Mouse (Mus musculus) 3T3-L1 (cell line): ENCODE measurements around the gene Cyfip2.
A peak's percentile ranks its signal among the peaks of the same experiment; 100 is the strongest.

Source experiments
- DNase-seq: peaks from one replicate; pipeline ENCODE4 v3.0.0-alpha.2; 2015; ENCODE audit warnings: low read depth, low spot score

Gene Cyfip2

GRCm38 (mm10) chr11:46308271-46308974, 4.2 kb downstream of the Cyfip2 start:
- DNase-seq, result no peak

DNA sequence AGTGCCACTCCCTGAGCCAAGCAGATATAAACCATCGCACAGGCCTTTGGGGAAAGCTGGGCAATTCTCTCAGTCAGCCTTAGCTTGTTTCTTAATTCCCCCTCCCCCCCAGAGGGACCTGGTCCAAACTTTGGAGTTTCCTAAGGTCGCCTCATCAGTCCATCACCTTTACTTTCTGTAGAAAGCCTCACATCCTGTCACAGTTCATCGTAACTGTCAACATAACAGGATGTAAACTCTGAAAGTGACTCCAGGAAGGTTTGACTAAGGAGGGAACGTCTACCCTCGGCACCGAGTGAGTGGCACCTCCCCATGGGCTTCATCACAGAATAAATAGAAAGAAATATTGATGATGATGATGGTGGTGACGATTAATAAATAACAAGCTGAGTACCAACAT, 4.9 kb downstream of the Cyfip2 start:
- DNase-seq, result no peak

DNA sequence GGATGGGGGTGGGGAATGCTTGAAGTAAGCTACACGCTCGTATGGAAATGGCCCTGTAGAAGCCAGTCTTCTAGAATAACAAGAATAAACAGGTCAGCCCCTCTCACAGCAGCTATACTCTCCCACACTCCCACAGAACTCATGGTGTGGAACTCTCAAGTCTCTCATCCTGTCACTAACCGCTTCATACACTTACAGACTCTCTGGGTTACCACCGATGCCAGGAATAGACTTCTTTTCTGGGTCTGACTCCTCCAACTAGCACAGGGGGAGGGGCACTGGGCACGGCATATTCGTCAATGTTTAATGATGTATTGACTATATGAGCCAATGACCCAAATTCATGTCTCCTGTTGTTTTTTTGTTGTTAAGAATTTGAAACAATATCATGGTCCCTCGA, 5.9 kb downstream of the Cyfip2 start:
- no peak for DNase-seq

GRCm38 (mm10) chr11:46305881-46306520, 6.7 kb downstream of the Cyfip2 start:
- DNase-seq, result no peak

DNA sequence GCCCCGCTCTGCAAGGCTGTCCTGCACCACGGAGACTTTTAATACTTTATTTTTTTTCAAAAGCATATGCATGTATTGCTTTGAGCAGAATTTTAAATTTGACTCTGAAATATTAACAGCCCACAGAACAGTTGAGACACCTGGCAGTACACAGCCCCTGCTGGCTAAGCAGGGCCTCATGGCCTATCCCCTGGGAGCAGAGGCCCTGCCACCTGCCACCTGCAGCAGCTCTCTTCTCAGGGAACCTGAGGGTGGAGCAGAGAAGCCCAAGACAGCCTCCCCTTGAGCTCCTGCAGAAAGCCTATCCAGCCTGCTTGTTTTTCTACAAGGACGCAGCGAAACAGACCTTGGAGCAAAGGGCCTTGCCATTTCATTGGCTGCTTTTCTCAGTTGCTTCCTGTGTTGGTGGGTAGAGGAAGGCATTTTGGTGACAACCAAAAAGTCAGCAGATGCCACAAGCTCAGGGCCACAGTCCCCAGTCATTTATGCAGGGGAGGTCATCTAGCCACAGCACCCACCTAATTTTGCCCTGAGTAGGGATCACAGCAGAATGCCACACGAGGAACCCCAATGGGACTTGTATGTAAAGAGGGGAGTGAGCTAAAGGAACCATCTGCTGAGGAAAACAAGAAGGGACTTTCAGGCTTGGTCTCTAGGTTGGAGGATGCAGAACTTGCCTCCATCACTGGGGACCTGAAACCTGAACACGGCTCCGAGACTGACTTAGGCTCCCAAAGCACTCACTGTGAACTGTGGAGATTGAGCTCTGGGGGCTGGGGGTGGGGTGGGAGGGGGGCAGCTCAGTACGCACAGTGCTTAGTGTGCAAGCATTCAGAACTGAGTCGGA, 7.6 kb downstream of the Cyfip2 start:
- DNase-seq, result no peak

- no peak for DNase-seq
Measured at GRCm38 (mm10) chr11:46304093-46304492, 8.6 kb downstream of the Cyfip2 start.

DNA sequence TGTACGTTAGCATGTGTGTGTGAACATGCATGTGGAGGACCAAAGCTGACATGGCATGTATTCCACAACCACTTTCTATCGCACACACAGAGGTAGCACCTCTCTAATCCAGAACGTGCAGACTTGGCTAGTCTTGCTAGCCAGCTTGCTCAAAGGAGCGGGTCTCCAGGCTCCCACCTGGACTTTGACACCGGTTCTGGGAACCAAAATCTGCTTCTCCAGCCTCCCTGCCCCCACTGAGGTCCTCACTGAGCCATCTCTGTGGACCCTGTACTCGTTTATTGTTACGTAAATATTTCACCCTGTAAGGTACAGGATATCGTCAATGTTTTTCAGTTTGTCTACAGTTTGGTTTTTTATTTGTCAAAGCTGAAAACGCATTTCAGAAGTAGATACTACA, 10.2 kb downstream of the Cyfip2 start:
- no peak for DNase-seq

DNA sequence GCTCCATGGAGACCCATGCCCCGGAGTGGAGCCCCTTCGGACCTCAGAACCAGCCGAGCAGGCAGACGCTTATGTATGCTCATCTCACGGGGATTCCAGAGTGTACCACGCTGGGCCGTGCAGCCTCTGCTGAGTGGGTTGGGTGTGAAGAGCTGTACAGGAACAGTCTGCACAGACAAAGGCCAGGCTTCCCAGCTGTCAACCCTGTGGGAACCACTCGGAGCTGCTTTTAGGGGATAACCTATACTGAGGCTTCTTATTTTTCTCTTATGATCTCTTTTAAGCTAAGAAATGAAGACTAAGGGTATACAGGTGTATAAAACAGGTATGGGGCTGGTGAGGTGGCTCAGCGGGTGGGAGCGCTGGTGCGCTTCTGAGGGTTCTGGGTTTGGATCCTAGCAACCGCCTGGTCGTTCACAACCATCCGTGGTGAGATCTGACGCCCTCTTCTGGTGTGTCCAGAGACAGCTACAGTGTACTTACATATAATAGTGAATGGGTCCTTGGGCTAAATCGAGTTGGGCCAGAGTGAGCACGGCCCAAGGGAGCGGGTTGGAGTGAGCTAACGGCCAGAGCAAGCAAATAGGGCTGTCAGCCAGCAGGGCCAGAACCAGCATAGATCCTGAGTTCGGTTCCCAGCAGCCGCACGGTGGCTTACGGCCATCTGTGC, 10.9 kb downstream of the Cyfip2 start:
- DNase-seq, result no peak

DNA sequence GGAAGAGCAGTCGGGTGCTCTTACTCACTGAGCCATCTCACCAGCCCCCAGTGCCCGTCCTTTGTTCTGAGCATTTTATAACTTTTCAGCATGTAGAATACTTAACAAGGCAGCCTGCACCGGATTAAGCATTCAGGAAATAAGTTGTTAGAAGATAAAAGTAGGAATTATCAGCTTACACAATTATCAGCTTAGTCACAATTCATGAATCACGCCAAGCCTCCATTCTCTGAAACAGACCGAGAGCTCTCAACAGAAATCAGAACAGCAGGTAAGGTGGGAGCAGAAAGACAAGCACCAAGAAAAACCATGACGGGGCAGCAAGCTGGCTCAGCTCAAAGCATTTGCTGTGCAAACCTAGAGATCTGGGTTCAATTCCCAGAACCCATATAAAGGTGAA, 12.8 kb downstream of the Cyfip2 start:
- DNase-seq, result no peak

GRCm38 (mm10) chr11:46298889-46299785, 13.5 kb downstream of the Cyfip2 start:
- DNase-seq, result no peak

- no peak for DNase-seq
Measured at GRCm38 (mm10) chr11:46294390-46294789, 18.3 kb downstream of the Cyfip2 start.

GRCm38 (mm10) chr11:46293491-46293890, 19.2 kb downstream of the Cyfip2 start:
- no peak for DNase-seq

DNA sequence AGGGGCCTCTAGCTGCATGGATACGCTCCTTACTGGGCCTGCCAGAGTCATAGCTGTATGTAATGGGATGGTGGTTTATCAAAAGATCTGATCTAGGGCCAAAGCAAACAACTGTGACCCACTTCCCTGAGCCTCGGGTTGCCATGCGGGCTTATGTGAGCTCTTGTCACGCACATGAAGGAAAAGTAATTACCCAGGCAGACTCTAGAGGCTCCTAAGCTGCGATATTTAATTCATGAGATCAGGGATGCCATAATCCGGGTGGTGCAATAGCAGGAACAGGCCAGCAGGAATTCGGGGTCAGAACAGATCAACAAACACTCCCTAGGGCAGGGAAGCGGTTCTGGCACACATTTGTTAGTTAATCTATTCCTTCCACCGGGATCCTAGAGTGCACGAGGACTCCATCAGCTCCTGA, 21.7 kb downstream of the Cyfip2 start:
- peak; percentile 4 for DNase-seq

GRCm38 (mm10) chr11:46289561-46289960, 23.1 kb downstream of the Cyfip2 start:
- DNase-seq, result no peak

GRCm38 (mm10) chr11:46289022-46289421, 23.6 kb downstream of the Cyfip2 start:
- DNase-seq, result no peak

- no peak for DNase-seq
Measured at GRCm38 (mm10) chr11:46288091-46288490, 24.6 kb downstream of the Cyfip2 start.

DNA sequence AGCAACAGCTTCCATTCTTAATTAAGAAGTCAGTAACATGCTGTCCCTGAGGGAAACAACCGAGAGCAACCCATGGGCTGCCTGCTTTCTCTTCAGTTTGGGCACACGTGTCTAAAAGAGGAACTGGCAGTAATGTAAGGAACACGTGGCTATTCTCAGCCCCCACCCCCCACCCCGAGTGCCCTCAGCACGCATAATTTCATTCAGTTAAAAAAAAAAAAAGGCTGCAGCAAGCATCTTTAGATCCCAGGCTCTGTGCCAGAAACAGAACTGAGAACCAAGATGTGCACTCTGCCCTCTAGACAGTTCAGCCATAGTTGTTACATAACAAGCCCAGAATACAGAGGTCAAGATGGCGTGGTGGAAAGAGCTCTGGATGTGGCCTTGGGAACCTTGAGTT, 25.9 kb downstream of the Cyfip2 start:
- no peak for DNase-seq

DNA sequence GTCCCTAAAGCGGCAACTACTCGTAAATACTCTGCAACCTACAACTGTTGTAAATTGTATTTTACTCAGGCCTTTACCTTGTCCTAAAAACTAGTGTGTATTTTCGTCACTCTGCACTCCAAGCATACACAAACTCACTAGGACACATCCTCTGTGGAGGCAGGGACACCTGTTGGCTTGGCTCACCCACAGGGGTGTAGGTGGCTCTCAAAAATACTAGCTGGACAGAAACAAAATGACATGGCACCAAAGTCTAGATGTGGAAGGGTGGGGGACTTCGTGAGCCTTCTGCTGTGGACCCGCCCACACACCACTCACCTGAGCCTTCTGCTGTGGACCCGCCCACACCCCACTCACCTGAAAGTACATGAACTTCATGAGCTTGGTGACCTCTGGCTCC, 28.9 kb downstream of the Cyfip2 start:
- no peak for DNase-seq

GRCm38 (mm10) chr11:46282612-46283011, 30.0 kb downstream of the Cyfip2 start:
- no peak for DNase-seq

DNA sequence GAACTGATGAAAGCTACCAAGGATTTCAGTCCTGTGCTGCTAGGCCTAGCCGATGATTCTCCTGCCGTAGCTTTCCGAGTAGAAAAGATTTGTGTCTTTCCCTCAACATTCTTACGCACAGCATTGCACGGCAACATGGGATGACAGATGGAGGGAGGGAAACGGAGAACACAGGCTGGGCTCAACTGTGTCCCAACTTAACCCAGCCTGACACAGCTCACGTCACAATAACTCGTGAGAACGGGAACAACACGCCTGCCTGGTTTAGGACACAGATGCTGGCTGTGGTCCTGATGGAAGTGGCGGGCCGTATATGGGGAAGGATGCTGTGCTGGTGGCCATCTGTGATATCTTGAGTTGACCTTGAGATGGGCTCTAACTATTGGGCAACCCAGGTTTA, 34.0 kb downstream of the Cyfip2 start:
- no peak for DNase-seq

DNA sequence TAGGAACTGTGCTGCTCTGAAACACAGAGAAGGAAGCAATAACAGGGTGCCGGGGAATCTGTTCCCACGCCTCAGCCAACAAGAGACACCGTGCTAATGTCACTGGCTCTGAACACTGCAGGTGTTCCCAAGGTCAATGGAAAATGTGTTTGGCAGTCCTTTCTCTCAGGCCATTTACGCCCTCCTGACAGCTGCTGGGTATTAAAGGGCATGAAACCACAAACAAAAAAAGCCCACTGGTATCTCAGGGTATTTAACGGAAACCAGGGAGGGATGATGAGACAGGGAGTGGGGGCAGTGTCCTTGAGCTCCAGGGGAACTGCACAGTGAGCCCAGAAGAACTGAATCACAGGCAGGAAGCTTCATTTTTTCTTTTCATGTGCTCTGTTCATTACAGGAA, 34.5 kb downstream of the Cyfip2 start:
- DNase-seq, result no peak
